Mouse (Mus musculus): Measurements from ENCODE around the gene Tmem30b. TPM values are rescaled to one million over a fixed set of nuclear protein-coding genes. Genes with fewer than 3 reads are reported as not detected.

The Tmem30b gene
- polyA plus RNA-seq (2016; fragmentation: Nextera tagmentation; extraction: Ambion mirVana) = 9.1 and 15.7 TPM in 2 replicates

DNA sequence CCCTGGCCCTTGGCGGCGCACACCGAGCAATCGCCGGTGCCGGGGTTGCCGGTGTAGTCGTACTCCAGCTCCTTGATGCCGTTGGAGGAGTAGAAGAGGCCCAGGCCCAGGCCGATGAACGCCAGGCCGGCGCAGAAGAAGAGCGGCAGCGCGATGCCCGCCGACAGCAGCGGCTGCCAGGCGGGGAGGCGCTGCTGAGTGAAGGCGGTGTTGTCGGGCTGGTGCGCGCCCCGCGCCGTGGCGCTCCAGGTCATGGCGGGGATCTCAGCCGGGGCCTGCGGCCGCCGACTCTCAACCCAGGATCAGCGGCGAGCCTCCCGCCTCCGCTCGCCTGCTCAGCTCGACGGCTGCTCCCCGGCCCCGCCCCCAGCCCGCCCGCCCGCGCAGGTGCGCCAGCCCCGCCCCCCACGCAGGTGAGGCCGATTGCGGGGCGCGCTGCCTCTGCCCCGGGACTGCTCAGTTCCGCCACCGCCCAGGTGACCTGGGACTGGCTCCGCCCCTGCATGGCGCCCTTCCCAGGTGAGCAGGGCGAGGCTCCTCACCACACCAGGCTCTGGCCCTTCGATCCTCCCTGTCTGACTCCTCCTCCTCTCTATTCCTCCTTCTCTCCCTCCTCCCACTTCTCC is at the start of gene Tmem30b:
TSS of gene Tmem30b (minus strand) at position 307 of the 626 bp plus-strand sequence.
- peaks cover 64% of the 10 kb centered on the region for H3K4me1 ChIP-seq
- H3K36me3 ChIP-seq = no peaks in the 10 kb centered on the region
- peak within 1 kb of the TSS; percentile 59 for H3K4me3 ChIP-seq
- H3K27me3 ChIP-seq (ENCODE audit: low read depth, poor library complexity, severe bottlenecking) = peaks cover 94% of the 10 kb centered on the region
- peak; percentile 76 for DNase-seq (ENCODE audit: low spot score)
- peak within 1 kb of the TSS; percentile 86 for H3K27ac ChIP-seq
- WGBS = 3% methylated on average over 61 of the region's 61 CpGs
- H3K9me3 ChIP-seq (replicated peaks) = no peaks in the 10 kb centered on the region

DNA sequence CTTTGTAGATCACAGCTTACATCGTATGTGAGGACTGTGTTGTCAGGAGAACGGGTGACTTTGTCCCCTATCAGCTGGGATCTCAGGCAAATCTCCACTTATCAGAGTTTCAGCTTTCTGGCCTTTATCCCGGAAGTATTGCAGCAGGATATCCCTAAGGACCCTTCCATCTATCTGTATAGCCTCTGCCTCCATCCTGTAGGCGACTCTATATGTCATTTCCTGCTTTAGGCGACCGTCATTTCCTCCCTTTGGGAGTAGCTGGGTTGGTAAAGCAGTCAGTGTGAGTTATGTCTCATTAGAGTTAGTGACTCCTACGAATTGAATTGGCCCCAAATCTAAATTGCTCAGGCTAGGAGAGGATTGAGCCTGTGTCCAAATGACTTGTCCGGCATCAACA is 49.0 kb upstream of the Tmem30b start:
- no peak for DNase-seq (ENCODE audit: low spot score)
- 64% methylated on average over 8 of the region's 8 CpGs for WGBS
- no peak overlapping the region for H3K4me3 ChIP-seq

DNA sequence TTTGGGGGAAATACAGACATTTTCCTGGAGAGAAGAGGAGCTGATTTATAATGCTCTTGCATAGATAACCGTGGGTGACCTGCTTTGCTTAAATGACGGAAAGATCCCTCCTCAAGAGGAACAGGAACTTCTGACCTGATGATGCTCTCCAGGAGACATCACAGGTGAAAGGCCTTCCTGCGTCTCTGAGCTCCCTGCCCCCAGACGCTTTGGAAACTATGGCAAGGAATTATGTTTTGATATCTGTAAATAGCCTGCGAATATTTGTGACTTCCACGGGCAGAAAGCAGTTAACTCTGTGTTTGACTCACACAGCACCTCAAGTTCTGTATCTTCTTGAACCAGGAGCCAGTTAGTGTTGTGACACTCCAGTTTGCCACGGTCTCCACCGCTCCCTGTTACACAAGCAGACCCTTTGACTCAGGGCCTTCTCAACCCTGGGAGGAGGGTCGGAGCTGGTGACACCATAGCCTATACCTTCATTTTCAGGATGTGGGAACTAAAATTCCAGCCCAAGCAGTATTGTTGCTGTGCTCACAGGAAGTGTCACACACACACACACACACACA is 48.1 kb upstream of the Tmem30b start:
- 87% methylated on average over 9 of the region's 9 CpGs for WGBS
- H3K36me3 ChIP-seq = no peaks in the 10 kb centered on the region
- H3K4me3 ChIP-seq = no peak overlapping the region
- no peak overlapping the region for H3K27ac ChIP-seq
- no peak for DNase-seq (ENCODE audit: low spot score)
- peaks cover 15% of the 10 kb centered on the region for H3K4me1 ChIP-seq
- H3K9me3 ChIP-seq (replicated peaks) = no peaks in the 10 kb centered on the region
- no peaks in the 10 kb centered on the region for H3K27me3 ChIP-seq (ENCODE audit: low read depth, poor library complexity, severe bottlenecking)

More for the DNA sequence above, 49.0 kb upstream of the Tmem30b start:
- H3K36me3 ChIP-seq = no peaks in the 10 kb centered on the region
- H3K4me1 ChIP-seq = peaks cover 15% of the 10 kb centered on the region
- no peaks in the 10 kb centered on the region for H3K27me3 ChIP-seq (ENCODE audit: low read depth, poor library complexity, severe bottlenecking)
- H3K9me3 ChIP-seq (replicated peaks) = no peaks in the 10 kb centered on the region
- H3K27ac ChIP-seq = no peak overlapping the region

DNA sequence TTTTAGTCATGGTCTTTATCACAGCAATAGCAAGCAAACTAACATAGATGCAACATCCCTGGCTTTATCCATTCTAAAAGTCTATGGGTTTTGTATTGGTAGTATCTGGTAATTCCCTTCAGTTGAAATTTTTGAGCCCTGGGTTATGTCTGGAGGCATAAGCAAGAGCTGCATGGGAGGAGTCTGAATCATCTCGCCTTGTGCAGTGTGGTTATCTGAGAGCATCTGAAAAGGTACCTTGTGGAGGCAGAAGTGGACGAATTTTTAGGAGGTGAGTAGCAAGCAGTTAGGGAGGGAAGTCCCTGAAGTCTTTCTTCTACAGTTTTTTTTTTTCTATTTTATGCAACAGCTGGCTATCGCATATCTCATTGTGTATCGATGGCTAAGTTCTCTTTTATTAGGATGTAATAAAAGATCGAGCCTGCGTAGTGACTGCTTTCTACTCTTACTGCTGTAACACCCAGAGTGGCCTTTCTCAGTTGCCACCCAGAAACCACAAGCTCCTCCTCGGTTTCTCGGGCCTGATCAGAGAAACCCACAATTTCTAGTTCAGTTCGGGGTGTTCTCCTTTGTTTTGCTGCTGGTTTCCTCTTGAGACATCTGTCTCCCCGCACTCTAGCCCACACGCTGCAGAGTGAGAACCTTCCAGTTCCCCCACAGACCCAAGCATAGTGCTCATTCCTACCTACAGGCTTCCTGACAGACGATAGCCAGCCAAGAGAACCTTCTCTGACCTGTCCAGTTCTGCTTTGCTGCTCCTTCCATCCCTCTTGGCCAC is 47.0 kb upstream of the Tmem30b start:
- Histone ChIP-seq H3K9me3 (replicated peaks) (no peaks in the 10 kb centered on the region), H3K4me1 (peaks cover 15% of the 10 kb centered on the region), H3K27me3 (ENCODE audit: low read depth, poor library complexity, severe bottlenecking) (peaks cover 9% of the 10 kb centered on the region; the same call in 1 of the 2 replicates), H3K4me3 (no peak overlapping the region), H3K27ac (no peak overlapping the region), H3K36me3 (no peaks in the 10 kb centered on the region)
- DNase-seq (ENCODE audit: low spot score) = no peak
- WGBS = 94% methylated on average over 12 of the region's 12 CpGs

DNA sequence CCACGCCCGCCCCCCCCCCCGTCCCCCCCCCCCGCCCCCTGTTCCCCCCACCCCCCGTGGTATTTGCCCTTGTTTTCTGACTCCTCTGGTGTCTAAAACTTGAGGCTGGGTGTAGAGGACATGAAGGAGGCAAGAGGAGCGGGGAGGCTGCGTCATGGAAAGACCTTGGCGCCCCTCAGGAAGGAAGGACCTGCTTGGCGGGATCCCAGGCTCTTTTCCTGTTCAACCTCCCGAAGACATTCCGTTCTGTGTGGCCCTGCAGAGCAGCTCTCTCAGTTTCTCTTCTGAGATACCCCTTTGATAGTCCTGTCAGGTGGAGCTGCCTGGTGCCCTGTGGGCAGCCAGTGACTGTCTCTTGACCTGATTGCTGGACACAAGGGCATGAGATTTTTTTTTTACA is 45.4 kb upstream of the Tmem30b start:
- DNase-seq (ENCODE audit: low spot score) = no peak
- no peaks in the 10 kb centered on the region for H3K36me3 ChIP-seq
- 68% methylated on average over 11 of the region's 11 CpGs for WGBS
- H3K27ac ChIP-seq = no peak overlapping the region
- no peak overlapping the region for H3K4me3 ChIP-seq
- H3K4me1 ChIP-seq = peaks cover 15% of the 10 kb centered on the region
- no peaks in the 10 kb centered on the region for H3K9me3 ChIP-seq (replicated peaks)
- peaks cover 25% of the 10 kb centered on the region for H3K27me3 ChIP-seq (ENCODE audit: low read depth, poor library complexity, severe bottlenecking)

DNA sequence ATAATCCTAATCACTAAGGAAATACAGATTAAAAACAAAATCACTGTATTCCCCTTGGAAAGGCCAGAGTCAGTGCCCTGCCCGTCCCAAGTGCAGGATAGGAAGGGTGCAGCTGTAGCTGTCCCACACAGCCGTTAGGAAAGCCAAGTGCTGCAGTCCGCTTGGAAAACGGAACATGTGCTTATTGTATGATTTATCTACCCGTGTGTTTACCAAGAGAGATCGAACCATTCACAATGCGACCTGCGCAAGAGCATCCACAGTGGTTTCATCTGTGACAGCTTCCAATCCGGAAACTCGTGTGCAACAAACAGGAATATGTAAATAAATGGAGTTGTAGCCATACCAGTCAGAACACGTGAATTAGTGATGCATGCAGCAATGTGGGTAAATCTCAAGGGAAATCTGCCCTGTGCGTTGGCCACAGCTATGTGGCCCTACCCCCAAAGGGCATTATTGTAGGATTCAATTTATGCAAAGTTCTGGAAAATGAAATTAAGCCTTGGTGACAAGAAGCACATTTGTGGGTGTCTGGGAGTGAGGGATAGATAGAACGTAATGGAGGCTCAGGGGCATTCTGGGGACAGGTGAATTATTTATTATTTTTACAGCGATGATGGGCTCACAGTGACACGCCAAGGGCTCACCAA is 44.6 kb upstream of the Tmem30b start:
- H3K36me3 ChIP-seq = no peaks in the 10 kb centered on the region
- WGBS = 89% methylated on average over 15 of the region's 15 CpGs
- no peak overlapping the region for H3K27ac ChIP-seq
- H3K4me3 ChIP-seq = no peak overlapping the region
- DNase-seq (ENCODE audit: low spot score) = no peak
- H3K4me1 ChIP-seq = peaks cover 10% of the 10 kb centered on the region
- peaks cover 33% of the 10 kb centered on the region for H3K27me3 ChIP-seq (ENCODE audit: low read depth, poor library complexity, severe bottlenecking)
- no peaks in the 10 kb centered on the region for H3K9me3 ChIP-seq (replicated peaks)

DNA sequence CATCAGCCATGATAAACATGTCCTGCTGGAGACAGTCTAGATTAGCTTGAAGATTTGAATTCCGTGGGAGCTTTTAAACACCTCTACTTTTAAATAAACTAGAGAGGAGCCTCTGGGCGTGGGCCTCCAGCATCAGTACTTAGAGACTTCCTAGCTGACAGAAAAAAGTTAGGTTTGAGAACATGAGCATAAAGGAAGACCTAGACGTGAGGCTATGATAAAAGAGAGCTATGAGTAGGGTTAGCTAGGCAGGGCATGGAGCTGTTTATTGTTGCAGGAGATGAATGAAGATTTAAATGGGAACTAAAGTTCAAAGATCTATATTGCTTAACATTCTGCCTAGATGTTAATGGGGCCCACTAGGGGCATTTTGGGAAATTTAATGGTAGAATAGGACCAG is 41.1 kb upstream of the Tmem30b start:
- H3K9me3 ChIP-seq (replicated peaks) = no peaks in the 10 kb centered on the region
- H3K4me1 ChIP-seq = peaks cover 24% of the 10 kb centered on the region
- H3K4me3 ChIP-seq = no peak overlapping the region
- peaks cover 61% of the 10 kb centered on the region for H3K27me3 ChIP-seq (ENCODE audit: low read depth, poor library complexity, severe bottlenecking)
- WGBS = 64% methylated on average over 3 of the region's 3 CpGs
- no peak for DNase-seq (ENCODE audit: low spot score)
- no peak overlapping the region for H3K27ac ChIP-seq
- no peaks in the 10 kb centered on the region for H3K36me3 ChIP-seq

DNA sequence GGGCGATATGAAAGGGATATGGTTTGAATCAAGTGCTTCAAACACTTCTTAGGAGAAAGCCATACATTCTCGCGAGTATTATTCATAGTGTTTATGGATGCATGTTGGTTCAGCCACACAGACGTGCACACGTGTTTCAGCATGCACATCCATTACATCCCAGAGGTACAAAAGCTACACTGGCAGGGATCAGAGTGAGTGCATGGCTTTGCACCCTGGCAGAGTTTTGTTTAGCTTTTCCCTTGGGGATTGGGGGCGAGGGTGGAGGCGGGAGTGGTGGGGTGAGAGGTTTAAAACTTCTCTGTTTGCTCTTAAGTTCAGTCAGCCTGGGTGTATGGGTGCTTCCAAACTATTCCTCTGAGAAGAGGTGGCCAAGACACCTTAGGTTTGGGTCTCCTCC is 39.7 kb upstream of the Tmem30b start:
- Histone ChIP-seq H3K36me3 (no peaks in the 10 kb centered on the region), H3K27me3 (ENCODE audit: low read depth, poor library complexity, severe bottlenecking) (peaks cover 72% of the 10 kb centered on the region), H3K4me1 (peaks cover 24% of the 10 kb centered on the region), H3K9me3 (replicated peaks) (no peaks in the 10 kb centered on the region), H3K4me3 (peak overlapping the region; percentile 65), H3K27ac (no peak overlapping the region)
- no peak for DNase-seq (ENCODE audit: low spot score)
- 5% methylated on average over 7 of the region's 7 CpGs for WGBS

DNA sequence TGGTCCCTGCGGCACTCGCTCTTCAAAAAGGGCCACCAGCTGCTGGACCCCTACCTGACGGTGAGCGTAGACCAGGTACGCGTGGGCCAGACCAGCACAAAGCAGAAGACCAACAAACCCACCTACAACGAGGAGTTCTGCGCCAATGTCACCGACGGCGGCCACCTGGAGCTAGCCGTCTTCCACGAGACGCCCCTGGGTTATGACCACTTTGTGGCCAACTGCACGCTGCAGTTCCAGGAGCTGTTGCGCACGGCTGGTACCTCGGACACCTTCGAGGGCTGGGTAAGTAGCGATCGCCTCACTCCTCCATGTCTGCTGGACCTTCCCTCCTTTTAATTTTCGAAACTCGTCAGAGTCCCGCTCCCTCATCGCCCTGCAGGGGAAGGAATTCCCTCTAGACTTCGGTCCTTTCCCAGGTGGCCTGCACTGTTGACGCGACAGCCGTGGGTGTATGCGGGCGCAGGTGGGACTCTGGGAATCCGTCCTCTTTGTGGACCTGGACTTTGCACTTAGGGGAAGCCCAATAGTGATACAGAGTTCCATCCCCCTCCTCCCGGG is 39.1 kb upstream of the Tmem30b start:
- Histone ChIP-seq H3K4me1 (peaks cover 24% of the 10 kb centered on the region), H3K4me3 (peak overlapping the region; percentile 65), H3K27me3 (ENCODE audit: low read depth, poor library complexity, severe bottlenecking) (peaks cover 77% of the 10 kb centered on the region), H3K27ac (peak overlapping the region; percentile 85), H3K9me3 (replicated peaks) (no peaks in the 10 kb centered on the region), H3K36me3 (no peaks in the 10 kb centered on the region)
- no peak for DNase-seq (ENCODE audit: low spot score)
- WGBS = 1% methylated on average over 33 of the region's 33 CpGs

DNA sequence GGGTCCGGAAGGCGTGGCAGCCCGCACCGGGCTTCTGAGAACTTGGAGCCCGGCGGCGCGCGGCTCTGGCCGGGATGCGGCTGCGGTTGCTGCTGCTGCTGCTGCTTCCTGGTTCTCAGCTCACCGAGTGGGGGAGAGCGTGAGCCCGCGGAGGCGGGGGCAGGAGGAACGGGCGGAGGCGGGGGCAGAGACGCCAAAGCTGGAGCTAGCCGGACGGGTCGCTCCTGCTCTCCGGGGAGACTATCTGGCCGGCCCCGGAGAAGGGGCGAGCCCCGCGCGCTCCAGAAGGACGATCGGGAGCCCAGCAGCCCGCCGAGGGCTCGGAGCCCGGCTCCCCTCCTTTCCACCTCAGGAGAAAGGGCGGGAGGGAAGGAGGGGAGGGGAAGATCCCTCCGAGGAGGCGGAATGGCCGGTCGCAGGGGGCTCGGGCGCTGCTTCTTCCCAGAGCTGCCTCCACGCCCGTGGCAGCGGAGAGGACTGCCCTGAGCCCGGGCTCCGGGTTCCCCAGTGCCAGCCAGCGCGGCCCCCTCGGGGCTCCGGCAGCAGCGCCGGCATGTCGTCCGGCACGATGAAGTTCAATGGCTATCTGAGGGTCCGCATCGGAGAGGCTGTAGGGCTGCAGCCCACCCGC is 38.5 kb upstream of the Tmem30b start, which contains the start of gene Prkch:
TSS of gene Prkch (plus strand) at position 187 of the 631 bp plus-strand sequence.
- Histone ChIP-seq H3K9me3 (replicated peaks) (no peaks in the 10 kb centered on the region), H3K27me3 (ENCODE audit: low read depth, poor library complexity, severe bottlenecking) (peaks cover 80% of the 10 kb centered on the region), H3K4me1 (peaks cover 24% of the 10 kb centered on the region), H3K4me3 (peak within 1 kb of the TSS; percentile 65), H3K36me3 (no peaks in the 10 kb centered on the region), H3K27ac (peak within 1 kb of the TSS; percentile 85)
- peak; percentile 87 for DNase-seq (ENCODE audit: low spot score)
- under 1% methylated on average over 54 of the region's 61 CpGs for WGBS

DNA sequence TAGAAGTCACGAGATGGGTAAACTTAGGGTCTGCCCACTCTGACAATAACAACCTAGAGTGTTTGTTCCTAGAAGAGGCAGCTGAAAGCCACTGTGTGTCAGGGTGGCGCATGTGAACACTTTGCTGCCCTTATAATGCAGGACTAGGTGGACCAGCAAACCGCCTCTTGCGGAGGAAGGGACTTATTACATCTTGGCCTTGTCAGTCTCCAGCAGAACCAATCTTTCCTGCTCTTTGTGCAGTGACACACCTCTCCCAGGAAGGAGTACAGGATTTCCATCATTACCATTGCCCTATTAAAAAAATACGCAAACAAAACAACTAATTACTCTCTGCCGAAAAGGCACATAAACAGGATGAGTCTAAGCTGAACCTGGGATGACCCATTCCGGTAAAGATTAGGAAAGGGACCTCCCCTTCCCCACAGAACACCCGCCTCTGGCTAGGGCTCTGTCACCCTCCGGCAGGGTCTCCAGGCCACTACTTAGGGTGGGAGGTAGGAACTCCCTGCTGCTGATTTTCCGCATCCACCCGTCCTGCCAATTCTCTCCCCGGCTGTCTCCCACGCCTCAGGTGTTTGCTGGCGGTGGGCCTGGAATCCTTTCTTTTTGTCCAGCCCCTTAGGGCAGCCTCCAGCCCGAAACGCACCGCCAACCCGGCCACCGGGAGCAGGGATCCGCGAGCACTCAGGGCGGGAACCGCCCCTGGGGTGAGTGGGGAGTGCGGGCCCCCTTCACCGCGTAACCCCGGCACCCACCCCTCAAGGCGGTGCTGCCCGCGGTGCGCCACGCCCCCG is 37.8 kb upstream of the Tmem30b start:
- Histone ChIP-seq H3K27ac (peak overlapping the region; percentile 85), H3K27me3 (ENCODE audit: low read depth, poor library complexity, severe bottlenecking) (peaks cover 80% of the 10 kb centered on the region), H3K36me3 (no peaks in the 10 kb centered on the region), H3K4me3 (peak overlapping the region; percentile 65), H3K9me3 (replicated peaks) (no peaks in the 10 kb centered on the region), H3K4me1 (peaks cover 24% of the 10 kb centered on the region)
- WGBS = 5% methylated on average over 33 of the region's 33 CpGs
- peak; percentile 70 for DNase-seq (ENCODE audit: low spot score)
